Comparison of ENCODE assay signal across 9 mouse cellular contexts in the genomic region with DNA sequence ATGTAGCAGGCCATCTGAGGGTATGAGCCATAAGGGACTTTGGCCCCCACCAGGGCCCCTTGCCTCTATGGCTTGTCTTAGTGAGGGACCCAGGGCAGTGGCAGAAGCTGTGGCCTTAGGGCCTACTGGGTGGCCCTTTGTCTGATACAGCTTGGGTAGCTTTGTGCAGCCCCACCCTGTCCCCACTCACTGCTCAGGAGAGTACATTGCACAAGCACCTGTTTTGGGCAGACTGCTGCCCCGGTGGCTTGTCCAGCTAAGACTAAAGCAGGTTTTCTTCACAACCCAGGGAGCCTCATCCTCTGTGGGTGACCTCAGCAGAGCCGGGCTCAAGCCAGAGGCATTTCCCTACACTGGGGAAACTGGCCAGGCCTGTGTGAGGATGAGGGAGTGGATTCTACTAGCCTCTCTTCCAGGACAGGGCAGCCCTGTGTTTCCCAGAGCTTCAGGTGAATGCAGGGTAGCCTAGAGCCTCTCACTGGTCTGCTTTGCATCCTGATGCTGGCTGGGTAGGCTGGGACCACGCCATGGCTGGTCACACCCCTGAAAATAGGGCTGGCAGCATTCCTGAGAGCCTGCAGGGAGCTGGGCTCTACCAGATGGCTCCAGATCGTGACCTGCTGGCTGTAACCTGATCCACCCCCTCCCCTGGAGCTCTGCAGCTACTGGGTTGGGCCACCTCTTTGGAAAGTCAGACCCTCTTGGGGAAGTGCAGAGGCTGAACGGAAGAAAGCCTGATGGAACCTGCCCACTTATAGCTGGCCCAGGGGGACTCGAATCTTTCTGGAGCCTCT. TPM values are rescaled to one million over a fixed set of nuclear protein-coding genes. Genes with fewer than 3 reads are reported as not detected.
A peak's percentile ranks its signal among the peaks of the same experiment; 100 is the strongest.
DNase-seq lines count a peak whose midpoint lies in the region; ATAC-seq and TF ChIP-seq lines count a peak whose summit lies in the region.
"Had no signal": no experiment of that assay in that cellular context is flagged by ENCODE, and none has a peak within 500 bp of the region (broad histone marks: within the 10 kb centered on the region; RNA-seq: fewer than 3 reads in every experiment).

No protein-coding gene starts in this region.

- intact Hi-C loops in heart, adult 2 months (cut with DNase I), result loop anchor here (2.0 kb wide), 2 partner anchors 13 to 15 kb away; no protein-coding TSS in a partner anchor

- H3K36me3 ChIP-seq in heart, adult 2 months (ENCODE audit: control insufficient read depth, insufficient read depth, low read length), result no peaks in the 10 kb centered on the region
- no peaks in the 10 kb centered on the region for H3K36me3 ChIP-seq in kidney, adult 2 months (ENCODE audit: control insufficient read depth, insufficient read depth, low read length)

- no peak for ATAC-seq in megakaryocyte progenitor cell, adult 5-6 weeks (replicated peaks; ENCODE audit: poor library complexity)

- peak overlapping the region; percentile 88 for H3K27ac ChIP-seq in heart, adult 2 months
- H3K27ac ChIP-seq in kidney, adult 2 months (ENCODE audit: insufficient read depth, low read depth, low read length), result peak overlapping the region; percentile 63

- DNase-seq in NIH3T3 (ENCODE audit: low read depth), result peak; percentile 33
- DNase-seq in cerebellum, adult 9-11 months, result peak; percentile 87
- peak; percentile 73 to 86 for DNase-seq in heart, adult 2 months
- peak; percentile 80 for DNase-seq in kidney, adult 2 months
- DNase-seq in mesoderm, embryonic 11.5 days (ENCODE audit: low read depth, low spot score), result peak; percentile 85
- no peak for DNase-seq in frontal cortex, adult 2 months (ENCODE audit: extremely low spot score in 1 of 2, low spot score in 1 of 2)
- DNase-seq in adrenal gland, postnatal 36 days, result no peak

- 30% methylated on average over 6 of the region's 6 CpGs for WGBS in heart, adult 2 months
- WGBS in kidney, adult 2 months, result 32% methylated on average over 6 of the region's 6 CpGs

- TF ChIP-seq CTCF in heart, adult 2 months (IDR thresholded peaks at IDR 0.05), result no peak
- TF ChIP-seq CTCF in kidney, adult 2 months (conservative IDR thresholded peaks at IDR 0.05; ENCODE audit: insufficient read depth, insufficient read length, low read depth, low read length), result no peak

- H3K4me3 ChIP-seq in heart, adult 2 months, result no peak overlapping the region
- H3K4me3 ChIP-seq in kidney, adult 2 months (ENCODE audit: insufficient read depth, low read depth, low read length), result no peak overlapping the region

- peak overlapping the region; percentile 55 for H3K9ac ChIP-seq in heart, adult 2 months (ENCODE audit: low read depth, low read length)

- H3K27me3 ChIP-seq in heart, adult 2 months (ENCODE audit: control insufficient read depth, insufficient read depth, low read length), result no peaks in the 10 kb centered on the region
- no peaks in the 10 kb centered on the region for H3K27me3 ChIP-seq in kidney, adult 2 months (replicated peaks; ENCODE audit: control insufficient read depth, insufficient read depth, low read length)

- peak; percentile 72 for TF ChIP-seq EP300 in heart, adult 2 months (IDR thresholded peaks at IDR 0.05; ENCODE audit: insufficient read depth, low read depth, low read length)

- H3K79me2 ChIP-seq in heart, adult 2 months (replicated peaks; ENCODE audit: control insufficient read depth, insufficient read depth, low read length), result no peaks in the 10 kb centered on the region

- TF ChIP-seq POLR2A in heart, adult 2 months (IDR thresholded peaks at IDR 0.05; ENCODE audit: insufficient read depth, low read depth, low read length), result no peak
- TF ChIP-seq POLR2A in kidney, adult 2 months (IDR thresholded peaks at IDR 0.05; ENCODE audit: low read depth, low read length), result no peak

- H3K4me1 ChIP-seq in heart, adult 2 months (ENCODE audit: control insufficient read depth, insufficient read depth, low read length), result peaks cover 27% of the 10 kb centered on the region
- H3K4me1 ChIP-seq in kidney, adult 2 months (ENCODE audit: control insufficient read depth, insufficient read depth, low read length), result peaks cover 10% of the 10 kb centered on the region

RNA-seq across cellular contexts. Expression of gene Kcnq1, which starts 17.9 kb away (rescaled TPM):
- 10 to 100 TPM; 32.4 to 34.2 TPM for total RNA-seq in heart, adult 2 months (2021)
- 42.0 and 48.1 TPM in 2 replicates for polyA plus RNA-seq in heart, adult 2 months (2012; rRNA removed)
- polyA plus RNA-seq in kidney, adult 2 months (2012; rRNA removed), result 24.0 and 27.5 TPM in 2 replicates
- polyA plus RNA-seq in frontal cortex, adult 2 months (2012; rRNA removed), result 0.74 and 1.4 TPM in 2 replicates
- 1 to 10 TPM; 2.9 to 7.6 TPM for total RNA-seq in adrenal gland, postnatal 36 days (2021)
- not detected in 2 replicates for total RNA-seq in megakaryocyte progenitor cell, adult 5-6 weeks (2015)
- total RNA-seq in megakaryocyte progenitor cell, adult 5-6 weeks (2017), result not detected in 2 replicates
- total RNA-seq: neutrophil, adult 5-6 weeks had no signal

RNA-seq across cellular contexts. Expression of gene Trpm5, which starts 29.6 kb away (rescaled TPM):
- not detected for total RNA-seq in heart, adult 2 months (2021)
- polyA plus RNA-seq in heart, adult 2 months (2012; rRNA removed), result 0.06 and 0.08 TPM in 2 replicates
- polyA plus RNA-seq in kidney, adult 2 months (2012; rRNA removed), result 0.03 TPM in 2 replicates
- 0.04 and 0.13 TPM in 2 replicates for polyA plus RNA-seq in frontal cortex, adult 2 months (2012; rRNA removed)
- total RNA-seq in adrenal gland, postnatal 36 days (2021), result under 1 TPM in 1 of 2 experiments, not detected in 1; 0.43 TPM
- not detected in 2 replicates for total RNA-seq in megakaryocyte progenitor cell, adult 5-6 weeks (2015)
- not detected in 2 replicates for total RNA-seq in megakaryocyte progenitor cell, adult 5-6 weeks (2017)
- total RNA-seq: neutrophil, adult 5-6 weeks had no signal

RNA-seq across cellular contexts. Expression of gene Tssc4, which starts 55.0 kb away (rescaled TPM):
- 10 to 100 TPM; 13.6 to 14.8 TPM for total RNA-seq in heart, adult 2 months (2021)
- 33.2 and 36.9 TPM in 2 replicates for polyA plus RNA-seq in heart, adult 2 months (2012; rRNA removed)
- polyA plus RNA-seq in kidney, adult 2 months (2012; rRNA removed), result 64.8 and 74.5 TPM in 2 replicates
- 68.2 and 74.2 TPM in 2 replicates for polyA plus RNA-seq in frontal cortex, adult 2 months (2012; rRNA removed)
- total RNA-seq in adrenal gland, postnatal 36 days (2021), result 10 to 100 TPM; 32.4 to 33.3 TPM
- total RNA-seq in megakaryocyte progenitor cell, adult 5-6 weeks (2015), result 18.7 and 23.5 TPM in 2 replicates
- total RNA-seq in megakaryocyte progenitor cell, adult 5-6 weeks (2017), result 26.8 and 33.7 TPM in 2 replicates

Comparison
In these comparisons a context has a peak if more than half of its experiments do, and no peak if none do; other contexts are left out.
1. DNase-seq: peak in NIH3T3 (single experiment), cerebellum, adult 9-11 months (single experiment), heart, adult 2 months (2 of 2), kidney, adult 2 months (single experiment) and mesoderm, embryonic 11.5 days (single experiment); none in frontal cortex, adult 2 months (0 of 2) and adrenal gland, postnatal 36 days (0 of 2).